Mouse (Mus musculus) limb, embryonic 11.5 days (tissue): ENCODE measurements at regions not wholly inside any gene's neighbourhood (a gene's known extent, or its start where the extent isn't known, plus 50 kb on each side); places are given as distances from the start of the nearest gene placed in this dataset.

Experiments used
- ATAC-seq: fragments of 200-750 bp; cut with Nextera tagmentation; 2 replicates; pipeline ENCODE4 v1.8.0; 2017; ENCODE audit warnings: low read depth; ENCODE audit not compliant: insufficient number of reproducible peaks, low FRiP score, low TSS enrichment
- DNase-seq: peaks from one replicate; pipeline ENCODE4 v3.0.0-alpha.2; 2015; ENCODE audit warnings: low spot score
- H3K27ac ChIP-seq: fragments of 300-500 bp; sonication (generic); replicated peaks from 2 replicates; pipeline ENCODE4 v1.5.1; 2014; ENCODE audit warnings: low read depth, mild to moderate bottlenecking, low read length
- H3K27me3 ChIP-seq: fragments of 300-500 bp; sonication (generic); 2 replicates; pipeline ENCODE4 v1.6.1; 2014; ENCODE audit warnings: mild to moderate bottlenecking, low read length, mixed read lengths; ENCODE audit not compliant: control insufficient read depth, insufficient read depth
- H3K36me3 ChIP-seq: fragments of 300-500 bp; sonication (generic); 2 replicates; pipeline ENCODE4 v1.6.1; 2014; ENCODE audit warnings: mild to moderate bottlenecking, low read length, moderate library complexity, mixed read lengths; ENCODE audit not compliant: control insufficient read depth, insufficient read depth
- H3K4me1 ChIP-seq: fragments of 300-500 bp; sonication (generic); 2 replicates; pipeline ENCODE4 v1.6.1; 2014; ENCODE audit warnings: low read length, mixed read lengths; ENCODE audit not compliant: control insufficient read depth, insufficient read depth
- H3K4me2 ChIP-seq: fragments of 300-500 bp; sonication (generic); 2 replicates; pipeline ENCODE4 v1.6.1; 2014; ENCODE audit warnings: low read depth, mild to moderate bottlenecking, moderate library complexity; ENCODE audit not compliant: severe bottlenecking
- H3K4me3 ChIP-seq: fragments of 300-500 bp; sonication (generic); 2 replicates; pipeline ENCODE4 v1.5.1; 2014; ENCODE audit warnings: low read depth, low read length
- H3K9ac ChIP-seq: fragments of 300-500 bp; sonication (generic); 2 replicates; pipeline ENCODE4 v1.6.1; 2014; ENCODE audit warnings: mild to moderate bottlenecking, low read length
- H3K9me3 ChIP-seq: fragments of 300-500 bp; sonication (generic); 2 replicates; pipeline ENCODE4 v1.6.1; 2016; ENCODE audit warnings: low read length; ENCODE audit not compliant: control insufficient read depth
- WGBS: fragments of 180-500 bp; shearing (Covaris S2); extraction: QIAGEN DNeasy Blood & Tissue Kit; methylation state at CpG from one replicate; pipeline ENCODE4 v1.1.7; 2014; 5-methylcytosine and 5-hydroxymethylcytosine counted together

- 72% methylated on average over 3 of the region's 3 CpGs for WGBS
- Histone ChIP-seq H3K36me3 (no peaks in the 10 kb centered on the region), H3K4me2 (no peak overlapping the region), H3K27me3 (no peaks in the 10 kb centered on the region), H3K4me1 (no peaks in the 10 kb centered on the region), H3K27ac (no peak overlapping the region), H3K4me3 (no peak overlapping the region), H3K9ac (no peak overlapping the region), H3K9me3 (no peaks in the 10 kb centered on the region)
- DNase-seq (no peak), ATAC-seq (no peak)
These were observed 627.8 kb downstream of the Hs3st4 start for GRCm38 (mm10) chr7:124610437-124610836.

- H3K4me2 ChIP-seq = no peak overlapping the region
- H3K36me3 ChIP-seq = no peaks in the 10 kb centered on the region
- no peaks in the 10 kb centered on the region for H3K4me1 ChIP-seq
- WGBS = 84% methylated on average over 6 of the region's 6 CpGs
- H3K9me3 ChIP-seq = no peaks in the 10 kb centered on the region
- H3K9ac ChIP-seq = no peak overlapping the region
- no peak overlapping the region for H3K27ac ChIP-seq
- no peak overlapping the region for H3K4me3 ChIP-seq
- no peak for ATAC-seq
- H3K27me3 ChIP-seq = no peaks in the 10 kb centered on the region
- no peak for DNase-seq
These were observed 664.5 kb downstream of the Hs3st4 start for GRCm38 (mm10) chr7:124647131-124647530.

GRCm38 (mm10) chr7:124667180-124667968, 684.7 kb downstream of the Hs3st4 start:
- Histone ChIP-seq H3K27me3 (no peaks in the 10 kb centered on the region), H3K27ac (no peak overlapping the region), H3K9ac (no peak overlapping the region), H3K36me3 (no peaks in the 10 kb centered on the region), H3K9me3 (no peaks in the 10 kb centered on the region), H3K4me2 (no peak overlapping the region), H3K4me1 (no peaks in the 10 kb centered on the region), H3K4me3 (no peak overlapping the region)
- WGBS = 27% methylated on average over 12 of the region's 12 CpGs
- ATAC-seq = no peak
- DNase-seq = no peak

DNA sequence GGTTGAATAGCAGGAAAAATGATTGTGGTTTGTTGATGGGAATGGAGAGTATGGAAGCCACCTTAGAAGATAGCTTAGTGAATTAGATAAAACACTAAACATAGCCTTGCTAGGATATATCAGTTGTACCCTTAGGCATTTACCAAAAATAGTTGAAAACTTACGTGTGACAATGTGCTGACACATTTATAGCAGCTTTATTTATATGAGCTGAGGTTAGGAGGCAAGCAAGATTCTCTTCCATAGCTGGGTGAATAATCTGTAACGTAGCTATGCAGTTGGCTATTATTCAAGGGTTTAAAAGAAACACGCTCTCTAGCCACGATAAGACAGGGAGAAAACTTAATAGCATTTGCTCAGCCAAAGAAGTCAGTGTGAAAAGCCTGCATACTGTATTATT, 685.4 kb downstream of the Hs3st4 start:
- WGBS = 46% methylated on average over 4 of the region's 4 CpGs
- H3K4me2 ChIP-seq = no peak overlapping the region
- no peak for DNase-seq

DNA sequence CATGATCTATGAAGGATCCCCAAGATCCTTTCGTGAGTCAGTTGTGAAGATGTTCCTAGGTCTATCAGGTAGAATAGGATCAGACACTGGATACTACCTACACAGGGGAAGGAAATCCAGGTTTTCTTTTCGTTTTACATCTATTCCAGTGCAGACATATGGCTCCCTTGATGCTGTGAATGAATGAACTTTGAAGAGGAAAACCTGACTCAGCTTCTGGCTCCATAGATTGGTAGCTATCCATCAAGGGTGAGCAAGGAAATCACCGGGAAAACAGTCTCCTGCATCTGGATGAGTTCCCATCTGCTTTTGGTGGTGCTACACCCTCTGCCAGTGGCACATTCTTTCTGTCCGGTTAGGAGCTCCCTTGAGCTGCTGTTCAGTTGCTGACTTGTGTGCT, 687.8 kb downstream of the Hs3st4 start:
- no peak overlapping the region for H3K9ac ChIP-seq
- H3K4me2 ChIP-seq = no peak overlapping the region
- no peaks in the 10 kb centered on the region for H3K27me3 ChIP-seq
- ATAC-seq (no peak), DNase-seq (no peak)
- no peaks in the 10 kb centered on the region for H3K9me3 ChIP-seq
- no peak overlapping the region for H3K4me3 ChIP-seq
- H3K4me1 ChIP-seq = no peaks in the 10 kb centered on the region
- no peaks in the 10 kb centered on the region for H3K36me3 ChIP-seq
- H3K27ac ChIP-seq = no peak overlapping the region
- 80% methylated on average over 4 of the region's 4 CpGs for WGBS

More for the DNA sequence above, 685.4 kb downstream of the Hs3st4 start:
- no peaks in the 10 kb centered on the region for H3K36me3 ChIP-seq
- no peaks in the 10 kb centered on the region for H3K9me3 ChIP-seq
- H3K27me3 ChIP-seq = no peaks in the 10 kb centered on the region
- no peaks in the 10 kb centered on the region for H3K4me1 ChIP-seq
- H3K9ac ChIP-seq = no peak overlapping the region
- H3K27ac ChIP-seq = no peak overlapping the region
- no peak overlapping the region for H3K4me3 ChIP-seq
- ATAC-seq = no peak

DNA sequence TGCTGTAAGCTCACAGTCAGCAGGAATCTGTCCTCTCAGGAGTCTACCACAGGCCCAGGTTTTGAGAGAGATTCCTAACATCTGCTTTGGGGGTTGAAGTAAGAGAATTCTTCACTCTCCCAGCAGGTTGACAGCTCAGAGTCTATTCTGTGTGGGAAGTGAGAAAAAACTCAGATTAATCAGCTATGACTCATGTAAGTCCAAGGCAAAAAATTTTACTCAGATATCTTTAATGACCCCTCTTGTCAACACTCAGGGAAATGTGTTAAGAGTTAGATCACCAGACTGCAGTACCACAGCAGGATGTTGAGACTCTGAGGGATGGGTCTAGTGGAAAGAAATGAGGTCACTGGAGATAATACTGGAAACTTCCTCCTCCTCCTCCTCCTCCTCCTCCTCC, 688.4 kb downstream of the Hs3st4 start:
- H3K4me3 ChIP-seq = no peak overlapping the region
- H3K4me2 ChIP-seq = no peak overlapping the region
- no peak overlapping the region for H3K9ac ChIP-seq
- no peak overlapping the region for H3K27ac ChIP-seq
- H3K9me3 ChIP-seq = no peaks in the 10 kb centered on the region
- no peak for ATAC-seq
- H3K4me1 ChIP-seq = no peaks in the 10 kb centered on the region
- no peaks in the 10 kb centered on the region for H3K36me3 ChIP-seq
- H3K27me3 ChIP-seq = no peaks in the 10 kb centered on the region
- DNase-seq = no peak

DNA sequence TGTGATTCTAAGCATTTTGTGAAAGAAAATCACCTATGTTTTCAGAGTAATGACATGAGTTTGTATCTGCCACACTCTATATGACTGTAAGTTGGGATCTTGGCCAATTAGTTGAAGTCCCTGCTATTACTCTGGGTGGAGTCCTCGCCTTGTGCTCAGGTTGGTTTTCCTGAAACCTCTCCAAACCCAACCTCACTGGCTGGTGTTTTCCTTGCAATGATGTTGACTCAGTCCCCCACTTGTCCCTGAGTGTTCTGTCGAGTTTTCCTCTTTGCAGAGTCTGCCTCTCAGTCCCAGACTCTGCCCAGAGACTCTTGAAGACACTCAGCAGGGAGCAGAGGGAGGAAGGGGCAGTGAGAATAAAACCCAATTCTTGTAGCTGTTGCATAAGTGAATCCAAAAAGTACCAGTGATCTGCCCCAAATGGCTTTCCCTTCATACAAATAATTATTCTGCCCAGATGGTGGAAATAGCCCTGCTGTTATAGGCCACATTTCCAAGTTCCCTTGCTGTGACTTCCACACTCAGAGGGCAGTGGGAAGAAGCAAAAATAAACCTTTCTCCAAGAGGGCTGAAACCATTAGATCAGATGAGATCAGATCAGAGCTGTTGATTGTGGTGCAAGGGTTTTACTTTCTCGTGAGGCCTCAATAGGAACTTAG, 694.3 kb downstream of the Hs3st4 start:
- 61% methylated on average over 3 of the region's 3 CpGs for WGBS
- Histone ChIP-seq H3K4me3 (no peak overlapping the region), H3K9ac (no peak overlapping the region), H3K4me2 (no peak overlapping the region), H3K36me3 (no peaks in the 10 kb centered on the region), H3K27me3 (no peaks in the 10 kb centered on the region), H3K27ac (no peak overlapping the region), H3K9me3 (no peaks in the 10 kb centered on the region), H3K4me1 (no peaks in the 10 kb centered on the region)
- ATAC-seq (no peak), DNase-seq (no peak)

- DNase-seq (no peak), ATAC-seq (no peak)
- H3K4me3 ChIP-seq = no peak overlapping the region
- H3K36me3 ChIP-seq = no peaks in the 10 kb centered on the region
- no peak overlapping the region for H3K4me2 ChIP-seq
- no peaks in the 10 kb centered on the region for H3K27me3 ChIP-seq
- H3K4me1 ChIP-seq = no peaks in the 10 kb centered on the region
- no peak overlapping the region for H3K9ac ChIP-seq
- H3K9me3 ChIP-seq = no peaks in the 10 kb centered on the region
- no peak overlapping the region for H3K27ac ChIP-seq
These were observed 697.9 kb downstream of the Hs3st4 start for GRCm38 (mm10) chr7:124680561-124680960.
